9 mouse cellular contexts compared by ENCODE assay signal in the genomic region with DNA sequence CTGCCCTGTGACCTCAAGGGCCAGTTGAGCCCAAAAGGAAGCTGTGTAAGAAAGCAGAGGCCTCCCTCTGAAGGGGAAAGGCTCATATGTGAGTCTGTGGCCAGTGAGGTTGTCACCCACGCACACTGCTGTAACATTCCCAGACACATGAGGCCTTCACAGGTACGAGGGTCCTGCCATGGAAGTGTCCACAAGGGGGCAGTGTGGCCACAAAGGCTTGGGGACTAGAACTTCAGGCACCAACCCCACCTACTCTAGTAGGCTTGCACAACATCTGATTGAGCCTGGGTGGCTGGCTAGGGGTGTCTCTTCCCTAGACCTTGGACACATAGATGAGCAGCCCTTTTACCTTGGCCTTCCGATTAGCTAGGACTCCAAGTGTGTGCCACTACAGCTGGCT. TPM values are rescaled to one million over a fixed set of nuclear protein-coding genes. Genes with fewer than 3 reads are reported as not detected.
DNase-seq lines count a peak whose midpoint lies in the region; ATAC-seq and TF ChIP-seq lines count a peak whose summit lies in the region.
"Had no signal": no experiment of that assay in that cellular context is flagged by ENCODE, and none has a peak within 500 bp of the region (broad histone marks: within the 10 kb centered on the region; RNA-seq: fewer than 3 reads in every experiment).

No protein-coding gene starts in this region.

- no peak overlapping the region for H3K9ac ChIP-seq in liver, embryonic 16.5 days (ENCODE audit: low read depth, low read length)
- H3K9ac ChIP-seq: heart, embryonic 15.5 days had no signal

- 8% methylated on average over 3 of the region's 3 CpGs for WGBS in liver, embryonic 16.5 days (ENCODE audit: insufficient replicate concordance)

- H3K27ac ChIP-seq in liver, embryonic 16.5 days (ENCODE audit: low read length), result no peak overlapping the region
- H3K27ac ChIP-seq: heart, embryonic 15.5 days had no signal

- H3K4me1 ChIP-seq in E14TG2a.4 (replicated peaks; ENCODE audit: low read depth, low read length), result peaks cover 21% of the 10 kb centered on the region
- H3K4me1 ChIP-seq in liver, embryonic 16.5 days (ENCODE audit: control insufficient read depth, low read depth, low read length), result peaks cover 29% of the 10 kb centered on the region

- peak; percentile 22 for ATAC-seq in liver, embryonic 16.5 days (ENCODE audit: low read depth)

- no peak overlapping the region for H3K4me2 ChIP-seq in liver, embryonic 16.5 days (ENCODE audit: low read depth, low read length)
- H3K4me2 ChIP-seq: heart, embryonic 15.5 days had no signal

- H3K36me3 ChIP-seq in E14TG2a.4 (ENCODE audit: insufficient read depth, low read length), result no peaks in the 10 kb centered on the region
- H3K36me3 ChIP-seq in liver, embryonic 16.5 days (ENCODE audit: control insufficient read depth, insufficient read depth), result no peaks in the 10 kb centered on the region
- H3K36me3 ChIP-seq: heart, embryonic 15.5 days had no signal

- peaks cover 30% of the 10 kb centered on the region for H3K27me3 ChIP-seq in E14TG2a.4 (ENCODE audit: insufficient read depth, low read length)
- no peaks in the 10 kb centered on the region; the same call in 1 of the 2 replicates for H3K27me3 ChIP-seq in liver, embryonic 16.5 days (ENCODE audit: control insufficient read depth, insufficient read depth, low read depth, low read length)
- H3K27me3 ChIP-seq: heart, embryonic 15.5 days had no signal

- DNase-seq in 3134 (ENCODE audit: extremely low read depth, insufficient read length, low spot score), result peak; percentile 53
- peak; percentile 91 for DNase-seq in c-Kit-positive CD71-negative TER-119-negative erythroid progenitor cells, embryonic 14.5 days (ENCODE audit: low read depth)
- peak; percentile 65 to 67 for DNase-seq in frontal cortex, postnatal 25 days (ENCODE audit: low spot score in 2 of 2)
- peak; percentile 83 to 95 for DNase-seq in kidney, postnatal 36 days
- DNase-seq in retina, postnatal 1 day, result peak; percentile 78
- peak; percentile 73 to 76 for DNase-seq in urinary bladder, adult 18-20 months (ENCODE audit: low spot score in 2 of 2)

- TF ChIP-seq CTCF in E14TG2a.4 (conservative IDR thresholded peaks at IDR 0.05; ENCODE audit: low read length), result peak; percentile 89

- 0 out of 2 replicates have a peak overlapping the region, but pooled peaks have one; percentile 1 for H3K4me3 ChIP-seq in E14TG2a.4 (replicated peaks; ENCODE audit: low read length)
- H3K4me3 ChIP-seq in liver, embryonic 16.5 days (ENCODE audit: low read depth, low read length), result no peak overlapping the region
- H3K4me3 ChIP-seq: heart, embryonic 15.5 days had no signal

- H3K9me3 ChIP-seq in E14TG2a.4 (ENCODE audit: low read length), result no peaks in the 10 kb centered on the region
- no peaks in the 10 kb centered on the region for H3K9me3 ChIP-seq in liver, embryonic 16.5 days (replicated peaks; ENCODE audit: control insufficient read depth, low read length)
- H3K9me3 ChIP-seq: heart, embryonic 15.5 days had no signal

RNA-seq across cellular contexts. Expression of a gene that starts 4.1 kb away (rescaled TPM):
- polyA plus RNA-seq in liver, embryonic 16.5 days (2015; fragmentation: Nextera tagmentation; extraction: Ambion mirVana), result 6.2 and 6.3 TPM in 2 replicates

RNA-seq across cellular contexts. Expression of a gene that starts 7.7 kb away (rescaled TPM):
- polyA plus RNA-seq in liver, embryonic 16.5 days (2015; fragmentation: Nextera tagmentation; extraction: Ambion mirVana), result 6.5 and 6.8 TPM in 2 replicates

RNA-seq across cellular contexts. Expression of a gene that starts 55.6 kb away (rescaled TPM):
- 122 and 133 TPM in 2 replicates for polyA plus RNA-seq in liver, embryonic 16.5 days (2015; fragmentation: Nextera tagmentation; extraction: Ambion mirVana)
